Mouse (Mus musculus): ENCODE results near the gene Gm20431.

DNA sequence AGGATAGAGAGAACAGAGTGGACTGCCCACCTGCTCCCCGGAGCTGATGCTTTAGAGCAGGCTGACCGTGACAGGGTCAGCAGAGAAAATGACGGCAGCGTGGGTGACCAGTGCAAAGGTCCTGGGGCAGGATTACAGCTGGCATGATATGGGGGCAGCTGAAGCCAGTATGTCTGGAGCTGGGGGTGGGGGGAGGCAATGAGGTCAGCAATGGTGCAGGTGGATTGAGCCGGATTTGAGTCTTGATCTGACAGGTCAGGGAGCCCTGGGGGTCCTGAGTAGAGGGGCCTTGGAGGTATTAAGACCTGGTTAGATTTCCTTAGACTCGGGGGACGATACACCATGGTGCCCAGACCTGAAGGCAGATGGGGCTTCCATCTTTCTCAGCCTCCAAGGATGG is 85.7 kb downstream of the Gm20431 start:
- no peak for TF ChIP-seq CTCF (conservative IDR thresholded peaks at IDR 0.05; ENCODE audit: low read length)
- TF ChIP-seq POU5F1 (IDR thresholded peaks at IDR 0.05; ENCODE audit: borderline replicate concordance, low read length): no peak
- TF ChIP-seq NANOG (IDR thresholded peaks at IDR 0.05; ENCODE audit: borderline replicate concordance, low read length): no peak
